Mouse (Mus musculus) central nervous system, embryonic 14 days (tissue): ENCODE results near the gene Rlim. TPM values are rescaled to one million over a fixed set of nuclear protein-coding genes. Genes with fewer than 3 reads are reported as not detected.

Experiments used
- polyA plus RNA-seq: library from polyadenylated mRNA; depleted of rRNA; stranded (reverse); fragments of >200 nt; gene quantifications from 2 replicates; pipeline ENCODE4 v1.2.3, GENCODE M21; 2012; rRNA removed

Rlim gene
- 19.7 and 20.0 TPM in 2 replicates for polyA plus RNA-seq

DNA sequence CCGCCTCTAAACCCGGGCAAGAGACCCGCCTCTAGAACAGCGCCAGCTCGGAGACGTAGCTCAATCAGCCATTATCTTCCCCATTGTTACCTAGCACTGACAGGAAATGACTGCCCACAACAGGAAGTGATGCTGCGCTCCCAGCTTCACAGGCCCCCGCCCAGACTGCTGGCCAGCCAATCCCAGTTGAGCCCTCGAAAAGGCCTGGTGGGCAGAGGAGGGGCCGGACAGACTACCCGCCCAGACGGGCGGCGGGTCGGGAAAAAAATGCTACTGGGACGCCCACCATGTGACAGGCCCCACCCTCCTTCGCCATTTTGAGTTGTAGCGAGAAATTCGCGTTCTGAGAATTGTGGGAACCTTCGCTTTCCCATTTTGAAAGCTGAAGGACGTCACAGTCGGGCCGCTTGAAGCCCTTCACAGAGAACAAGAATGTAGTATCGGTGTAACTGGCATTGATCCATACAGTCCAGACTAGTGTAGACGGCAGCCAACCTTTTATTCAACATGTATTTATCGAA lies at the start of gene Rlim:
Gene Rlim, minus strand, starts transcription at position 116 of the 521 bp plus-strand sequence.

Other genes with a start within 250 kb of the Rlim start
- 23.4 and 24.5 TPM in 2 replicates for gene Slc16a2, start 159.3 kb downstream of the Rlim start, polyA plus RNA-seq
- gene Nexmif, start 219.9 kb upstream of the Rlim start, polyA plus RNA-seq, result 6.5 and 6.8 TPM in 2 replicates